8 mouse cellular contexts compared by ENCODE assay signal in the genomic region with DNA sequence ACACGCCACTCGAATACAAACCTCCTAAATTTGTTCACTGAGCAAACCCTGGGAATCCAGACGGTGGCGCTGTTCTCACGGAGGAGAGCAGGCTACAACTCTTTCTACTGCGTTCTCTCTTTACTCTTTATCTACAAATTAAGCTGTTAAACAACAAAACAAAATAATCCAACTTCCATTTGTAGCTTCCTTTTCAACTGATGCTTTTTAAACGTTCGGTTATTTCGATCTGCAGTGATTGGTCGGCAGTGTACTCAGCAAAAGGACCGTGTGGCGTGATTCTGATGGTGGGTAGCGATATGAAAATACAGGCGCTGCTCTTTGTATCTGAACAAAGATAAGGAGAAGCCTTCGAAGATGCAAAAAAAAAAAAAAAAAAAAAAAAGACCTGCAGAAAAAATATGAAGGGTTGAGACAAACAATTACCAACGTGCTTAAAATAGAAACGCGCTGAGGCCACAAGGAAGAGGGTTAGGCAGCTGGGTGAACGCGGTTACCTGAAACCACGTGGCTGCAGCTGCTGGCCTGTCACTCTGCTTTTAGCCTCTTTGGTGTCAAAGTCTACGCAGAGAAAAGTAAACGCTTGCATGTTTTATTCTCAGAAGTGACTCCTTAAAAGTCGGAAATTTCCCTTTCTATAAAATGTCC.
A peak's percentile ranks its signal among the peaks of the same experiment; 100 is the strongest.
DNase-seq lines count a peak whose midpoint lies in the region; ATAC-seq and TF ChIP-seq lines count a peak whose summit lies in the region.

No protein-coding gene starts in this region.

- peaks cover 9% of the 10 kb centered on the region for H3K4me1 ChIP-seq in embryonic facial prominence, embryonic 13.5 days
- peaks cover 10% of the 10 kb centered on the region for H3K4me1 ChIP-seq in midbrain, embryonic 10.5 days
- no peaks in the 10 kb centered on the region for H3K4me1 ChIP-seq in spleen, adult 2 months (ENCODE audit: control insufficient read depth, insufficient read depth, insufficient read length)

- no peak for ATAC-seq in embryonic facial prominence, embryonic 13.5 days (ENCODE audit: insufficient number of reproducible peaks, insufficient read depth, low FRiP score, low TSS enrichment, low read depth)
- peak; percentile 75 to 78; a peak in 3 of 4 replicates for ATAC-seq in hematopoietic stem cell, adult 5-6 weeks (replicated peaks in 1 of 2; ENCODE audit: insufficient read depth in 1 of 2, low FRiP score in 2 of 2, low TSS enrichment in 1 of 2, low read depth in 1 of 2, poor library complexity in 2 of 2, severe bottlenecking in 2 of 2)

- H3K4me3 ChIP-seq in gastrocnemius, adult 2 months = peak overlapping the region; percentile 70
- peak overlapping the region; percentile 44 for H3K4me3 ChIP-seq in embryonic facial prominence, embryonic 13.5 days
- peak overlapping the region; percentile 52 for H3K4me3 ChIP-seq in midbrain, embryonic 10.5 days
- peak overlapping the region; percentile 55 for H3K4me3 ChIP-seq in spleen, adult 2 months (ENCODE audit: extremely low read depth, insufficient read depth, insufficient read length)

- intact Hi-C loops in gastrocnemius, adult 2 months (cut with DNase I) = loop anchor here (2.0 kb wide), 1 partner anchor 123 kb away; no protein-coding TSS in a partner anchor
- intact Hi-C loops in gastrocnemius, postnatal 36 days (cut with DNase I) = loop anchor here (10.0 kb wide), 1 partner anchor 391 kb away; no protein-coding TSS in a partner anchor
- intact Hi-C loops in left cerebral cortex, postnatal 4 days (cut with DNase I) = loop anchor here (5.0 to 10.0 kb wide), 3 partner anchors 124 to 641 kb away; no protein-coding TSS in a partner anchor

- TF ChIP-seq CTCF in gastrocnemius, adult 2 months (IDR thresholded peaks at IDR 0.05) = peak; percentile 91
- peak; percentile 70; the same call in 1 of the 2 replicates for TF ChIP-seq CTCF in spleen, adult 2 months (IDR thresholded peaks at IDR 0.05; ENCODE audit: extremely low read depth, insufficient read depth, insufficient read length, insufficient replicate concordance)

- no peaks in the 10 kb centered on the region for H3K27me3 ChIP-seq in embryonic facial prominence, embryonic 13.5 days
- H3K27me3 ChIP-seq in midbrain, embryonic 10.5 days (ENCODE audit: low read depth, poor library complexity, severe bottlenecking) = no peaks in the 10 kb centered on the region
- H3K27me3 ChIP-seq in spleen, adult 2 months (ENCODE audit: control insufficient read depth, insufficient read depth, low read length) = no peaks in the 10 kb centered on the region

- 2% methylated on average over 24 of the region's 24 CpGs for WGBS in embryonic facial prominence, embryonic 13.5 days
- 6% methylated on average over 24 of the region's 24 CpGs for WGBS in midbrain, embryonic 10.5 days
- WGBS in spleen, adult 2 months = under 1% methylated on average over 24 of the region's 24 CpGs

- H3K4me2 ChIP-seq in embryonic facial prominence, embryonic 13.5 days = peak overlapping the region; percentile 61

- H3K9ac ChIP-seq in embryonic facial prominence, embryonic 13.5 days = peak overlapping the region; percentile 58

- H3K9me3 ChIP-seq in embryonic facial prominence, embryonic 13.5 days = no peaks in the 10 kb centered on the region
- H3K9me3 ChIP-seq in midbrain, embryonic 10.5 days (replicated peaks) = no peaks in the 10 kb centered on the region

- peak; percentile 62 for DNase-seq in gastrocnemius, adult 2 months
- no peak for DNase-seq in gastrocnemius, postnatal 36 days
- DNase-seq in adrenal gland, postnatal 25 days = peak; percentile 64
- peak; percentile 66 for DNase-seq in left cerebral cortex, postnatal 4 days
- peak; percentile 75 for DNase-seq in midbrain, embryonic 10.5 days (ENCODE audit: low spot score)
- DNase-seq in spleen, adult 2 months (ENCODE audit: low read depth in 1 of 2, low spot score in 2 of 2) = peak; percentile 54 to 61

- TF ChIP-seq POLR2A in spleen, adult 2 months (IDR thresholded peaks at IDR 0.05; ENCODE audit: low read depth, low read length) = no peak

- H3K36me3 ChIP-seq in embryonic facial prominence, embryonic 13.5 days = no peaks in the 10 kb centered on the region
- H3K36me3 ChIP-seq in midbrain, embryonic 10.5 days = no peaks in the 10 kb centered on the region
- no peaks in the 10 kb centered on the region for H3K36me3 ChIP-seq in spleen, adult 2 months (ENCODE audit: control insufficient read depth, insufficient read depth, low read length)

- H3K27ac ChIP-seq in gastrocnemius, adult 2 months = peak overlapping the region; percentile 77
- H3K27ac ChIP-seq in embryonic facial prominence, embryonic 13.5 days = no peak overlapping the region
- H3K27ac ChIP-seq in midbrain, embryonic 10.5 days (replicated peaks) = peak overlapping the region; percentile 72
- no peak overlapping the region for H3K27ac ChIP-seq in spleen, adult 2 months (ENCODE audit: insufficient read depth, low read length)

Comparison
In these comparisons a context has a peak if more than half of its experiments do, and no peak if none do; other contexts are left out.
1. DNase-seq: peak in gastrocnemius, adult 2 months (single experiment), adrenal gland, postnatal 25 days (single experiment), left cerebral cortex, postnatal 4 days (single experiment), midbrain, embryonic 10.5 days (single experiment) and spleen, adult 2 months (2 of 2); none in gastrocnemius, postnatal 36 days (0 of 2).
2. H3K27ac ChIP-seq: peak in gastrocnemius, adult 2 months (single experiment) and midbrain, embryonic 10.5 days (single experiment); none in embryonic facial prominence, embryonic 13.5 days (single experiment) and spleen, adult 2 months (single experiment).
3. Peak in every context shown above with its lines, with median percentiles within 50 percentile points of each other: H3K4me3 ChIP-seq.